Mouse (Mus musculus): ENCODE results near the gene Mest. TPM values are rescaled to one million over a fixed set of nuclear protein-coding genes. Genes with fewer than 3 reads are reported as not detected.

The Mest gene
- polyA plus RNA-seq, 1 experiment from 2014 or later = 185 TPM

DNA sequence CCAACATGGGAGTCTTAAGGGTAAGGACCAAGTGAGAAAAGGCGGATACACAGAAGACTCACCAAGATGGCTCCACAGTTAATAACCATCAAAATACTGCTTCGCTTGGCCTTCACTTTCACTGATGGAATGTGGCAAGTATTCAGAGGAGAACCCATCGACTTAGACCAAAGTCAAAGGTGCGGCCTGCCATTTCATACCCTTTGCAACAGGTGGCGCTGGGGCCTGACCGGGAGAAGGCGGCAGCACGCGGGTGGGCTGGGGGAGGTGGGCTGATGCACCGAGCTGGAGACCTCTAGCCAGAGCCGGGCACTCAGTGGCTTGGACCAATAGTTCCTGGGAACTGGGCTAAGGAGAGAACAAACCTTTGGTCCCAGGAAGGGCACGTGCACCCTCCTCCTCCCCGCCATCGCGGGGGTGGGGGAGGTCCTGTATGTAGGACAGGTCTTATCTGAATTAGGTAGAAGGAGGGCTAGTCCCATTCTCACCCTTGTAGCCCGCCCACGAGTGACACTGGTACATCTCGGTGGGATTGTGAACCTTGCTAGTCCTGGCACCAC is 9.3 kb downstream of the Mest start:
- H3K36me3 ChIP-seq = no peaks in the 10 kb centered on the region
- no peak for DNase-seq
- H3K27ac ChIP-seq = no peak overlapping the region
- H3K27me3 ChIP-seq = peaks cover 68% of the 10 kb centered on the region
- H3K4me3 ChIP-seq (replicated peaks) = no peak overlapping the region
- no peak overlapping the region for H3K9ac ChIP-seq
- H3K4me1 ChIP-seq (replicated peaks) = no peaks in the 10 kb centered on the region
- H3K4me2 ChIP-seq = no peak overlapping the region
- WGBS (ENCODE audit: insufficient replicate concordance) = 53% methylated on average over 18 of the region's 18 CpGs
- ATAC-seq (ENCODE audit: low read depth) = no peak
- peaks cover 12% of the 10 kb centered on the region for H3K9me3 ChIP-seq (replicated peaks)

DNA sequence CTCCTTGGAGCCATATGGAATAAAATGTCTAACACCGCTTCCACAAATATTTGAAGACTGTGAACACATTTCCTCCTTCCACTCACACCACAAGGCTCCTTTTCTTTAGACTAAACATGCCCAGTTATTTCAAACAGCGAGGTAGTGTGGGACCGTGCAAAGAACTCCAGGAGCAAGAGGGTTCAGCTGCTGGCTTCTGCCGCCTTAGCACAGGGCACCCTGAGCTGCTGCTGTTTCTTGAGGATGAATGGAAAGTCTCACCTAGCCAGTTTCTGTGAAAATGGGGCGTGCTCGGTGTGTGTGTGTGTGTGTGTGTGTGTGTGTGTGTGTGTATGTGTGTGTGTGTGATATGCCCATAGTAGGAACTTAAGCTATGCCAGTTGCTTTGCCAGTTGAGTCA is 11.1 kb downstream of the Mest start:
- Histone ChIP-seq H3K4me2 (no peak overlapping the region), H3K4me3 (replicated peaks) (no peak overlapping the region), H3K27me3 (peaks cover 86% of the 10 kb centered on the region), H3K4me1 (replicated peaks) (no peaks in the 10 kb centered on the region; the same call in 1 of the 2 replicates), H3K9me3 (replicated peaks) (peaks cover 23% of the 10 kb centered on the region), H3K36me3 (no peaks in the 10 kb centered on the region), H3K9ac (no peak overlapping the region), H3K27ac (no peak overlapping the region)
- 57% methylated on average over 6 of the region's 6 CpGs for WGBS (ENCODE audit: insufficient replicate concordance)
- ATAC-seq (ENCODE audit: low read depth) (no peak), DNase-seq (no peak)

DNA sequence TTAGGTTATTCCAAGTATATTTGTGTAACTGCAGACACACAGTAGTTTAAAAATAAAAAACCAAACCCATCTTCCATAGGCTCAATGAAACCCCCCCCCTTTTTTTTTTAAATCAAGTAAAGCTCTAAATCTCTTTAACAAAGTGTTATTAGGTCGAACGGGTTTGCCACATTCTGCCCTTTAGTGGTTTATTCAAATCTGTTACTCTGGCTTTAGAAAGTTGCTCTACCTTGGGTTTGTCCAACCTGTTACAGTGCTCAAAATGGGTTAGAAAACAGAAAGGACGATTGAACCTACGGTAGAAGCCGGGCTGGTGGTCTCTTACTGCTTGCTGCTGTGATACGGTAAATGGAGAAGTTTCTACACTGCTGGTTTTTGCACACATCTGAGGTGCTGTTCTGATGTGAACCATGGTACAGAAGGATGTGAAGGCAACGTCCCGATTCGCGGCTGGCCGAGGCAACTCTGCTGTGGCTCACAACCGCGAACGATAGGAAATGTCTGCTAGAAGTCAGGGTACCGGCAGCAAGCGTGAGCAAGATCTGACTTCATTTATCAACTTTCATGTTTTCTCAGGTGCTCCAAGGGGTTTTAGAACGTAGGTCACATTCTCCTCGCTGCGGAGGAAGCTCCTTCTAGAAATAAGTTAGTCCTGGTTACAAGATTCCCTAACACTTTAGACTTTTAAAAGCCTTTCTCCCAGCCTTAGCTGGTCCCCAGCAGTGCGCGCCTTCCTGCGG is 11.8 kb downstream of the Mest start:
- no peak for DNase-seq
- 48% methylated on average over 22 of the region's 22 CpGs for WGBS (ENCODE audit: insufficient replicate concordance)
- Histone ChIP-seq H3K4me2 (peak overlapping the region; percentile 38), H3K27ac (no peak overlapping the region), H3K4me1 (replicated peaks) (no peaks in the 10 kb centered on the region; the same call in 1 of the 2 replicates), H3K36me3 (no peaks in the 10 kb centered on the region), H3K4me3 (replicated peaks) (0 out of 2 replicates have a peak overlapping the region, but pooled peaks have one; percentile 18), H3K27me3 (peaks cover 90% of the 10 kb centered on the region), H3K9me3 (replicated peaks) (peaks cover 23% of the 10 kb centered on the region), H3K9ac (no peak overlapping the region)
- no peak for ATAC-seq (ENCODE audit: low read depth)

DNA sequence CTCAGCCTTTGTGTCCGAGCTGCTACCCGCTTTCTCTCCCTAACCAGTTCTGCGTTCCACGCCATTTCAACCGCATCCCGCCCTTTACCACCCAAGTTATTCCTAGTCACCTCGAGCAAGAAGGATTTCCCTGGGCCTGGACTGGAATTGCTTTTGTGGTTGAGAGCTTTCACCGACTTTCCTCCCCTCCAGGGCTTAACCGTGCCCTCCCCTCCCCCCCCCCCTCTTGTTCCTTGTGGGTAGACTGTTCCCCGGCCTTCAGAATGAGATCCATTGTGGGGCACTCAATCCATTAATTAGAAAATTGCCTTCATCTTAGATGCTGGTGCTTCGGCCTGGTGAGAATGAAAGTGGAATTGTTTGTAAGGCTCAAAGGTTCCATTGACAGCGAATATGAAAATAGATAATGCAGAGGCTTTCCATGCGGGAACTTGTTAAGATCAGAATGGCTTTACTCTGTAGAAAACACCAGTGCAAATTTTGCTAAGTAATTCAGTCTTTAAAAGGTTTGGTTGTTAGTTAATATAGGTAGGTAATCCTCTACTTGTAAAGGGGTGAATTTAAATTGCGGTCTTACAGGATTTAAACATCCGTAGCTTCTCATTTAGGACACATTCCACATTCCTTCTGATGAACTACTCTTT is 12.5 kb downstream of the Mest start:
- H3K27me3 ChIP-seq = peaks cover 85% of the 10 kb centered on the region
- DNase-seq = no peak
- peaks cover 23% of the 10 kb centered on the region for H3K9me3 ChIP-seq (replicated peaks)
- H3K4me3 ChIP-seq (replicated peaks) = 0 out of 2 replicates have a peak overlapping the region, but pooled peaks have one; percentile 18
- no peak overlapping the region for H3K9ac ChIP-seq
- H3K4me2 ChIP-seq = peak overlapping the region; percentile 38
- no peaks in the 10 kb centered on the region; the same call in 1 of the 2 replicates for H3K4me1 ChIP-seq (replicated peaks)
- no peaks in the 10 kb centered on the region for H3K36me3 ChIP-seq
- WGBS (ENCODE audit: insufficient replicate concordance) = 39% methylated on average over 15 of the region's 15 CpGs
- ATAC-seq (ENCODE audit: low read depth) = no peak
- H3K27ac ChIP-seq = no peak overlapping the region

DNA sequence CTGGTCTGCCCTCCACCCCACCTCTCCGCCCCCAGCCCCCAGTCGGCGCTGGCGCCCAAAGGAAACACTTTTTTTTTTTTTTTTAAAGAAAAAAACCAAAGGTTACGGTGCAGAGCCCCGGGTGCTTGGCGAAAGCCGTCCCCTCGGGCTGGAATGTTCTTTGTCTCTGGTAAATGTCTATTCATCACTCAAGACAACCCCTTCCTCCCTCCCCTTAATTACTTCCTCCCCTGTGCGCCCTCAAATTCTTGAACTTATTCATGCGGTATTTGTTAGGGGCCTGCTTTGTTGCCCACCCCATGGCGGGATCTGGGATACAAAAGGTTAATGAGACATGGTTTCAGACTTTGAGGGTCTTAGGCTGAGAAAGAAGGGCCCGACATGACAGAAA is 13.0 kb downstream of the Mest start:
- Histone ChIP-seq H3K4me1 (replicated peaks) (no peaks in the 10 kb centered on the region; the same call in 1 of the 2 replicates), H3K4me3 (replicated peaks) (no peak overlapping the region), H3K27me3 (peaks cover 84% of the 10 kb centered on the region), H3K9me3 (replicated peaks) (peaks cover 23% of the 10 kb centered on the region), H3K36me3 (no peaks in the 10 kb centered on the region), H3K9ac (no peak overlapping the region), H3K4me2 (peak overlapping the region; percentile 3; the same call in 1 of the 2 replicates), H3K27ac (no peak overlapping the region)
- DNase-seq (no peak), ATAC-seq (ENCODE audit: low read depth) (no peak)
- 38% methylated on average over 13 of the region's 13 CpGs for WGBS (ENCODE audit: insufficient replicate concordance)

DNA sequence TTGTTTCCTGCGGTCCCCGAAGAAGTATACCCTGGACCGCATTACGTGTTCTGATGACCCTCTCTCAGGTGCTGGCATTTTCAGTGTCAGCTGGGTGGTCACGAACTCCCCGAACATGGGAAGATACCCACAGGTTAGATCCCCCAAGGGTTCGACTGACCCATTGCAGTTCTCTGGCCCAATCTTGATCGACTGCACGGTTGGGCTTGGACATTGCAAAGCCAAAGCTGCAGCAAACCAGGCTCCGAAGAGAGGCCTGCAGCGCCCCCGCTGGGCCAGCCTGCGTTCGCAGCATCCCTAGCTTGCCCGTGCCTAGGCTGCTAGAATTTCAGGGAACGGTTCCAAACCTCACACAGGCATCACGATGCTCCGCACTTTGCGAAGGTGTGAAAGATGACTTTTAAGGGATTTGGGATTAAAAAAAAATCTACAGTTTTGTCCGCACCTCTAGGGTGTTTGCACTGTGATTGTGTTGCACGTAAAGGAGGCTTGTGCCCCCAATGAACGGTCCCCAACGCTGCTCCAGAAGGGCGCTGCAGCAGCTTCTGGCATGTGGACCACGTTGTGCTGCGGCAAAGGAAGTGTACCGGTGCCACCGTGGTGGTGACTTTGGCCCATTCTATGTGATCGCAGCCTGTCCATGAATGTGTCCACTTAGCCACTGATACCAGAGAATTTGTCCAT is 13.7 kb downstream of the Mest start:
- Histone ChIP-seq H3K9ac (no peak overlapping the region), H3K4me3 (replicated peaks) (no peak overlapping the region), H3K27ac (no peak overlapping the region), H3K9me3 (replicated peaks) (peaks cover 23% of the 10 kb centered on the region), H3K4me1 (replicated peaks) (no peaks in the 10 kb centered on the region; the same call in 1 of the 2 replicates), H3K4me2 (peak overlapping the region; percentile 54), H3K36me3 (no peaks in the 10 kb centered on the region), H3K27me3 (peaks cover 78% of the 10 kb centered on the region)
- ATAC-seq (ENCODE audit: low read depth) (0 out of 2 replicates have a peak, but pooled peaks have one; percentile 39), DNase-seq (peak; percentile 22)
- 53% methylated on average over 29 of the region's 29 CpGs for WGBS (ENCODE audit: insufficient replicate concordance)

DNA sequence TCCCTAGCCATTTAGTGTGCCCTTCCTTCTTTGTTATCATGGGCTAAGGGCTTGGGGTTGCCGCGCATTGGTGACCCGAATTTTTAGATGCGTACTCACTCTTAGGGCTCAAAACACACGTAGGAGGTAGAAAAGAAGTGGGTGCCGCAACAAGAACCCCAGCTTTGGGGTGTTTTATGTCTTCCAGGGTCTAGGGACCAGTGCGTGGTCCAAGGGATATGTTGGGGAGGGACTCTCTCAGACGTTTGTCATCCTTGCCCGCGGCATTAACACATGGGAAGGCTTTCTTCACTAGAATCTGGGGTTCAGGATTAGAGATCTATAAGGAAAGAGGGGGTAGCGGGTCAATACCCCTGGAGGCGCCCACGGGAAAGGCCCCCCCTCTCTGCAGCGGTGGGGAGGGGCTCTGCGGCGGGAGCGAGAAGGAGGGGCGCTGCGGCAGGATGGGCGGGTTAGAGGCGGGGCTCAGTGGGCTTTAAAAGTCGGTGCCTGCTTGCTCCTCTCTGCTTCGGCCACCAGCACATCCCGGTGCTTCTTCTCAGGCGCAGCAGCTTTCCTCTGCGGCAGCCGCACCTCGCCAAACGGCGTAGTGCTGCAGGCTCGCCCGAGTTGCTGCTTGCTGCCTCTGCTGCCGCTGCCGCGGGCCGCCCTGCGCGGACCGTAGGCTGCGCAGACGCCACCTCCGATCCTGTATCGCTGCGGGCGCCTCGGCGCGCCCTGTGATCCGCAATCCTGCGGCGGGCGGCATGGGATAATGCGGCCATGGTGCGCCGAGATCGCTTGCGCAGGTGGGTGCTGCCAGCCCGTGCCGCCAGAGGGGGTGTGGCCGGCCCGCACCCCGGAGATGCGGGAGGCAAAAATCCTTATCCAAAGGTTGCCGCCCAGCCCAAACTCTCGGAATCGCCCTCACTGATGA is 14.5 kb downstream of the Mest start:
- Histone ChIP-seq H3K9me3 (replicated peaks) (peaks cover 23% of the 10 kb centered on the region), H3K27ac (no peak overlapping the region; the same call in 1 of the 2 replicates), H3K4me3 (replicated peaks) (peak overlapping the region; percentile 48), H3K36me3 (0 out of 2 replicates have a peak, but pooled peaks cover 3% of the 10 kb centered on the region), H3K4me2 (peak overlapping the region; percentile 54), H3K27me3 (peaks cover 71% of the 10 kb centered on the region), H3K9ac (peak overlapping the region; percentile 49), H3K4me1 (replicated peaks) (no peaks in the 10 kb centered on the region; the same call in 1 of the 2 replicates)
- no peak for ATAC-seq (ENCODE audit: low read depth)
- WGBS (ENCODE audit: insufficient replicate concordance) = 41% methylated on average over 66 of the region's 66 CpGs
- no peak for DNase-seq

DNA sequence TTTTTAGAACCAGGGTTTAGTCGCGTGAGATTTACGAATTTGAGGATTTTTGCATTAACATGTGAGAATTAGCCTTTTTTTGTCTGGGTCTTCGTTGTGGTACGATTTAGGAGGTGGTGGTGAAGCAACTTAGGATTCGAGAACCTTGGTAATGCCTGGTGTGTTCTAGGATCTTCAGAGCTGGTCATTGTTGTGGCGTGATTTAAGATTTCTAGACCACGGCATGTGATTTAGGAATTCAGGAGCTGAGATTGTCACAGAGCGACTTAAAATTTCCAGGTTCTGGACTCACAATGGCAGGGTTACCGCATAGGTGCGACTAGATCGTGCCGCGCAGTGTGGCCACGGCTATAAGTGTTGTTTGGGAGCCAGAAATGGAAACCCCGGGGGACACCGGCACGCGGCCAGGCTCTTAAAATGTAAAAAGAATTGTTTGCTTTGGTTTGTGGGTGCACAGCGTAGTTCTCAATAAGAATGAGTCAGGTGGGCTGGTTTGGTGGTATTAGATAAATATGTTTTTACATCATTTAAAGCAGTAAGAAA is 15.2 kb downstream of the Mest start:
- H3K9me3 ChIP-seq (replicated peaks) = peaks cover 23% of the 10 kb centered on the region
- no peak for ATAC-seq (ENCODE audit: low read depth)
- 0 out of 2 replicates have a peak, but pooled peaks cover 3% of the 10 kb centered on the region for H3K36me3 ChIP-seq
- no peaks in the 10 kb centered on the region; the same call in 1 of the 2 replicates for H3K4me1 ChIP-seq (replicated peaks)
- H3K27me3 ChIP-seq = peaks cover 63% of the 10 kb centered on the region
- 43% methylated on average over 20 of the region's 20 CpGs for WGBS (ENCODE audit: insufficient replicate concordance)
- peak overlapping the region; percentile 48 for H3K4me3 ChIP-seq (replicated peaks)
- H3K4me2 ChIP-seq = peak overlapping the region; percentile 54
- H3K27ac ChIP-seq = no peak overlapping the region
- H3K9ac ChIP-seq = peak overlapping the region; percentile 49; the same call in 1 of the 2 replicates
- no peak for DNase-seq

DNA sequence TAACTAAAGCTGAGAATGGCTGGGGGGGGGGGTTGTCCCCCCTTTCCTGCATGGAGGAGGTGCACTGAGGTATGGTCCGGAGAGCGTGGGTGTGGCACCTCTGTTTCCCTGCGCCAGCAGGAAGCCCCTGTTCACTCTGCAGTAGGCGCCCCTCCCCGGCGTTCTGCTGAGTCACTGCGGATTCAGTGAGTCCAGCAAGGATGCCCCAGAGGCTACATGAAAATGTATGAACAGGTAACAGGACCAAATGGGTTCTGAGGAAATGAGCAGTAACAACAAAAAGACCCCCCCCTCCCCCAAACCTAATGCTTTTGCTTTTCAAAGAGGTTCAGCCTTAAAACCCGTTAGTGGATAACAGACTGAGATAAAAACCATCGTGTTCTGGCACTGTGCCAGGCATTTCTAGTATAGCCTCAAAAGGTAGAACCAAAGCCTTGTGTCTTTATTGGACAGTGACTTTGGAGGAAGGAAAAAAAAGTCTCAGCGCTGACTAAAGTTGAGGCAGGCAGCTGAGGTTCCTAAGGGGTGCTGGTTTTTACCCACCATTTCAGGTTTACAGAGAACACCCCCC is 15.9 kb downstream of the Mest start:
- Histone ChIP-seq H3K4me3 (replicated peaks) (peak overlapping the region; percentile 48), H3K9me3 (replicated peaks) (peaks cover 23% of the 10 kb centered on the region), H3K27me3 (peaks cover 56% of the 10 kb centered on the region), H3K27ac (no peak overlapping the region), H3K4me2 (peak overlapping the region; percentile 19; the same call in 1 of the 2 replicates), H3K4me1 (replicated peaks) (no peaks in the 10 kb centered on the region; the same call in 1 of the 2 replicates), H3K9ac (0 out of 2 replicates have a peak overlapping the region, but pooled peaks have one; percentile 22), H3K36me3 (0 out of 2 replicates have a peak, but pooled peaks cover 3% of the 10 kb centered on the region)
- DNase-seq (no peak), ATAC-seq (ENCODE audit: low read depth) (no peak)
- 56% methylated on average over 10 of the region's 10 CpGs for WGBS (ENCODE audit: insufficient replicate concordance)

DNA sequence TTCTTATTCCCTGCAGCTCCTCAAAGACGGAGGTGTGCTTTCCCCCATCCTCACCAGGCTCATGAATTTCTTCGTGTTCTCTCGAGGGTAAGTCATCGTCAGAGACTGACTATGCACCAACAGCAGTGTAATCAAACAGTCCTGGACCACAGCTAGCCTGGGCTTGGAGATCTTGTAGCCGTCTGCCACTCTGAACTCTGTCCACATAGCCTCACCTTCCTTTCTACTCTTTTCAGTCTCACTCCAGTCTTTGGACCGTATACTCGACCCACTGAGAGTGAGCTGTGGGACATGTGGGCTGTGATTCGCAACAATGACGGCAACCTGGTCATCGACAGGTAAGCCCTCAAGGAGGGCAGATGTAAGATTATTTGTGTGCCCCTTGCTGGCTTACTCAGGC is 21.5 kb downstream of the Mest start:
- no peaks in the 10 kb centered on the region for H3K4me1 ChIP-seq (replicated peaks)
- WGBS (ENCODE audit: insufficient replicate concordance) = 76% methylated on average over 10 of the region's 10 CpGs
- H3K27me3 ChIP-seq = peaks cover under 1% of the 10 kb centered on the region; the same call in 1 of the 2 replicates
- H3K27ac ChIP-seq = no peak overlapping the region
- peaks cover 23% of the 10 kb centered on the region for H3K36me3 ChIP-seq
- no peak overlapping the region for H3K4me3 ChIP-seq (replicated peaks)
- no peak overlapping the region for H3K4me2 ChIP-seq
- H3K9ac ChIP-seq = no peak overlapping the region
- H3K9me3 ChIP-seq (replicated peaks) = no peaks in the 10 kb centered on the region
- DNase-seq (no peak), ATAC-seq (ENCODE audit: low read depth) (no peak)
